Mouse (Mus musculus): ENCODE data around the gene Usp43.
A peak's percentile ranks its signal among the peaks of the same experiment; 100 is the strongest.

The Usp43 gene

GRCm38 (mm10) chr11:67921827-67922754 lies at the start of gene Usp43:
TSS of gene Usp43 (minus strand) at chr11:67922153.
- DNase-seq: peak; percentile 91

DNA sequence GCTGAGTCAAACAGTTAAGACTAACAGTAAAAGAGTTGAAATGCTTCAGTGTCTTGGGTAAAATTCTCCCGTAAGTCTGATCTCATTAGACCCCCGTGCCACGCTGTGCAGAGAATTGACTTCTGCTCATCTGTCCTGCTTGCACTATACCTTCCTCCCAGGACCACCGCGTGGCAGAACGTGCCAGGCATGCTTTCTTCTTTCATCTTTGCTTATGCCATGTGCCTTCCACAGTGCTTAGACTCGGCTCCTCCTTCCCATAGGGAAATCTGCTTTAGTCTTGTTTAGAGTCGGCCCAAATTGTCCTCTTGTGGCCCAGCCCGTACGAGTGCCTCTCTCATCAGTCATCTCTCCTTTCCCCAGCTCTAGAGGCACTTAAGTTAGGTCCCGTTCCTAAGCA lies 45.9 kb upstream of the Usp43 start:
- DNase-seq: no peak

- peak; percentile 97 for DNase-seq
Measured at GRCm38 (mm10) chr11:67965905-67966878, 44.2 kb upstream of the Usp43 start, which contains the start of gene Stx8. TSS of gene Stx8 (plus strand) at chr11:67966193.

DNA sequence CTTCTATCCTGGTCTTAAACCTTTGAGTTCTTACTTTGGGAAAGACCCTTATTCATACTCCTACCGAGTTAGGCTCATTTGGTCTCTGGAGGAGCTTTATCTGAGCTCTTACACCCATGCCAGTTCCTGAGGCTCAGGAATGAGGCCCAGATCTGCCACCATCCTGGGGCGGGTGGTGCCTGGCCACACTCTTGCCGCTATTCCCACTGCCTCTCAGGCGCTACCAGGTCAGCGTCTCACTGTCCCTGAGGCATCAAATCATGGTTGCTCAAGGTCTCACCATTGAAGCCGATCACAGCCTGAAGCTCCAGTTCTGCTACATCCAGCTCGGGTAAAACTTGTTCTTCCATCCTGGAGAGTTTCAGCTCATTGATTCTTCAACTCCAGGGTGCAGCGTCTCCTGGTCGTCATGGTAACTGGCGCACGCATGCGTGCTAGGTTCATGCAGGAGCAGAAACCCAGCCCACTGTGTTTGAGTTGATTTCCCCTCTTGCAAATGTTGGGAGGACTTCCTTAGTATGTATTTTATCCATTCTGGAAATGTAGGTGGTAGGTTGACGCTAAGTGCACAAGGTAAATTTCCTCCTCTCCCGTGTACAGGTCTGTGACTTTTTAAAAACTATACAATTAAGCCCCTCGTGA lies 43.4 kb upstream of the Usp43 start, which contains the start of gene Cfap52:
Cfap52 (minus strand) TSS at position 410 of the 642 bp plus-strand sequence.
- DNase-seq: peak; percentile 90

DNA sequence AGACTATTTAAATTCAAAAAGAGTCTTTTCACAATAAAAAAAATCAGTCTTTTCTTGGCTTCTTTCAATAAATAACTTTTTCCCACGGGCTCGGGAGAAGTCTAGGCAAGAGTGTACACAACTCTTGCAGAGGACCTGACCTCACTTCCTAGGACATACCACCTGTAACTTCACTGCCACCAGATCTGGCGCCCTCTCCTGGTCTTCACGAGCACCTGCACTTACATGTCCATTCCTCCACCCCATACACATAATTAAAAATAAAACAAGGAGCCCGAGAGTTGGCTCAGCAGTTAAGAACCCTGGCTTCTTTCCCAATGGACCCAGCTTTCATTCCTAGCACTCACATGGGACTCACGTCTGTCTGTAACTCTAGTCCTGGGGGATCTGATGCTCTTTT lies 42.2 kb upstream of the Usp43 start:
- DNase-seq: no peak

- no peak for DNase-seq
Measured at GRCm38 (mm10) chr11:67954413-67954812, 32.5 kb upstream of the Usp43 start.

- no peak for DNase-seq
Measured at GRCm38 (mm10) chr11:67953604-67954003, 31.7 kb upstream of the Usp43 start.

DNA sequence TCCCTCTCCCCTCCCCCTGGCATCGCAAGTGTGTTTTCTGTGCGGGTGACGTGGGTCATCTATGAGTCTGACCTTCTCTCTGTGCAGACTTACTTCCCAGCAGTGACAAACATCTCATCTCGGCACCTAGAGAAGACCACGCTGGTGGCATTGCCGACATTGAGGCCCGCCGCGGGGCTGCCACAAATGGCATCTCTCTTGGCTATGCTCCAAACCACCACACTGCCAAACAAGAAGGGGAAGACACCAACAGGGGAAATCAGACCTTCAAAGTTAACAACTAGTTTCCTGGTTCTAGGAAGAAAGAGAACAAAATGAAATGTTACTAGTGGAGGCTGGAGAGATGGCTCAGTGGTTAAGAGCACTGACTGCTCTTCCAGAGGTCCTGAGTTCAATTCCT lies 27.5 kb upstream of the Usp43 start:
- DNase-seq: no peak

GRCm38 (mm10) chr11:67948229-67948628 lies 26.3 kb upstream of the Usp43 start:
- DNase-seq: no peak

DNA sequence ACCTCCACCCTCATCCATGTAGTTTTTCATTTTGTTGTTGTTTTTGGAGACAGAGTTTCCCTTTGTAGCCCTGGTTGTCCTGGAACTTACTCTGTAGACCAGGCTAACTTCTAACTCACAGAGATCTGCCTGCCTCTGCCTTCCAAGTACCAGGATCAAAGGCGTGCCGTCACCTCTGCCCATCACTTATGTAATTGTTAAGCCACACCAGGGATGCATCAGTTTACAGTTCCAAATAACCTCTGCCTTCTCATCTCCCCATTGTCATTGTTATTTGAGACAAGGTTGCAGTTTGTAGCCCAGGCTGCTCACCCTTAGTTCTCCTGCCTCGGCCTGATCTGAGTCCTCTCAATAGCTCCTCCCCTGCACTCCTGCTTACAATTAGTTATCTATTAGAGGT lies 10.2 kb upstream of the Usp43 start:
- DNase-seq: no peak

- DNase-seq: no peak
Measured at GRCm38 (mm10) chr11:67926348-67927055, 4.5 kb upstream of the Usp43 start.

- no peak for DNase-seq
Measured at GRCm38 (mm10) chr11:67925000-67925399, 3.0 kb upstream of the Usp43 start.

DNA sequence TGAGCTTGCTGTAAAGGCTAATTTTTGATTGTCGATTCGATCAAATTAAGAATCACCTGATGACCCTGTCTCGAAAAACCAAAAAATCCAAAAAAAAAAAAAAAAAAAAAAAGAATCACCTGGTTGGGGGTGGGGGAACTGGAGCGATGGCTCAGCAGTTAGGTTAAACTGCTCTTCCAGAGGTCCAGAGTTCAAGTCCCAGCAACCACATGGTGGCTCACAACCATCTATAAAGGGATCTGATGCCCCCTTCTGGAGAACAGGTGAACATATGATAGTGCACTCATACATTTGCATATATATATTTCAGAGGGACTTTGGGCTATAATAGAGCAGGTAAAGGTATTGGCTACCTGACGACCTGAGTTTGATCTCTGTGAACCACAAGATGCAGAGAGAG lies 1.8 kb upstream of the Usp43 start:
- no peak for DNase-seq

DNA sequence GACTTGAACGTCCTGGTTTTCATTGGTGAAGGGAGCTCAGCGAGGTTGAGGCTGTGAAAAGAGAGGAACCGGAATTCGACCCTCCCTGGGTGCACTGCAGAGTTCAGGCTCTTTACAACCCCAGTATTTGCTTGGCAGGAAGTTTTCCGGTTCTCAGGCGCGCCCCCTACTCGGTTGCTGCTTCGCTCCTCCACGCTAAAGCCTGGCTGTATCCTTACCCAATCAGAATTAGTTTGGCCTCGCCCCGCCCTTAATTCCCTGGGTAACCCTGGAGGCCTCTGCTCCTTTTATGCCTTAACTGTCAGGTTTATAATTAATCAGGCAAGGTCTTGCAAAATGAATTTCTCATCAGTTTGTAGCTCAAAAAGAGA lies 787 bp upstream of the Usp43 start:
- peak; percentile 90 for DNase-seq

DNA sequence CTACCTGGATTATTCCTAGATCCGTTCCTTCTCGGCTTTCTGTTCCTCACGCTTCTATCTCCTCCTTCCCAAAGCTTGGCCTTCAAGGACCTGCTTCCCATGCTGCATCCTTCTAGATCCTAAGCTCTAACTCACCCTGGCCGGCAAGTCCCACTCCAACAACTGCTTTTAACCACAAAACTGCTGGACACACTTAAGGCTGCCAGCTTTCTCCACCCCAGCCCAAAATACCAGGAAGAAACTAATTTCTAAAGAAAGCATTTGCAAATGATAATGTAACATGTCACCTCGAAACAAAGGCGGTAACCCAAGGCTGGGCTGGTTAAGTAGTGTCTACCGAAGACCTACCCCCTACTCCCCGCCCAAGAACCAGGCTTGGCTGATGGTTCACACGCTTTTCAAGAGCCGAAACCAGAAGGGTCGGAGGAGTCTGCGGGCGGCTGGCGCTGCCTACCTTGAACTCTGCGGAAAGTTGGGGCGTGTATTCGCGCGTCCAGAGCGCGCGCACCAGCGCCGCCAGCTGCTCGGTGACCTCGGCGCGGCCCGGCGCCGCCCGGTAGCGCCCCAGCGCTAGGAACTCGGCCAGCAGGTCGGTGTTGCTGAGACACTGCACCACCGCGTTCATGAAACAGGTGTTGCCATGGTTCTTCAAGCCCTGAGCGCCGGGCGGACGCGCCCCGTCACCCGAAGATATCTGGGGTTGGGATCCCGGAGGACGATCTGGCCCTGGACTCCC lies 694 bp downstream of the Usp43 start:
- peak; percentile 65 for DNase-seq

DNA sequence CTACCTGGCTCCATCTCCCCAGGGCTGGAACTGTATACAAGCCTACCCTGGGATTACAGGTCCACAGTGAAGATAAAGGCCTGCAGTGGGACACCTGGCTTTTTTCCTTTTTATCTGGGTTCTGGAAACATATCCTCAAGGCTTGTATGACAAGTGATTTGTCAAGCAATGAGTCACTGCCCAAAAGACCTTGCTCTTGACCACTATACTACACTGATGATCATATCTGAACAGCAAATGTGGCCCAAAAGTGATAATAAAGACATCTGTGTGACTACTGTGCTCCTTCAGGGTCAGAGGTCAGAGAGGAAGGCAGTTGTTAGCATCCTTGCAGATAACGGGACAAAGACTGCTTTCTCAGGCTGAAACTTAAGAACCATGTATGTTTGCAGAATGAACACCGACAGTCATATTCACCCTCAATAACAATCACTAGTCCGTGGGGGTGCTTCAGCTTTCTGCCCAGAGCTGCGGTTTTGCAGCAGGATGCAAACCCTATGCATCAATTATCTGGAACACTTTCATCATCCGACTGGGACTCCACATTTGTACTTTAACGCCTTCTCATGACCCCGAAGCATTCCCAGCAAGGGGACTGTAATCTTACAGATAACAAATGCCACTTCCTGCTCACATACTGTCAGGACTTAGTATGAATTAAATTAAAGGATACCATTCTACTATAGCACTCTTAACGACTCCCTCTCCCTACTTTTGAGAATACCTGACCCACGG lies 1.6 kb downstream of the Usp43 start:
- no peak for DNase-seq

DNA sequence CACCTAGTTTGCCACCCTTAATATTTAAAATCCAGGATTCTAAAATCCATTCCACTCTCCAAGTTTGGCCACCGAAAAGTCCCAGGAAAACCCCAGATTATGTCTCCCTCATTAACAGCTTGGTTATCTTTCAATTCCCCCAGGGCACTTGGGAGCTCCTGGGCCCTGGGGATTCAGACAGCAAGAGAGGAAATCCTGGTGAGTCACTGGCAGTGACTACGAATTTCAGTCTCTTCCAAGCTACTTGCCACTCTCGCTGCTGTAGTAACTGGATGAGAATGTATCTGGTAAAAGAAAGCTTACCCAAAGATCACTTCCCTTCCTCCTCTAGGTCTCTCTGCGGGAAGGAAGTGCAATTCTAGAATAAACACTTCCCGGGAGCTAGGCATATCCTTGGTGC lies 2.4 kb downstream of the Usp43 start:
- no peak for DNase-seq

- DNase-seq: peak; percentile 13
Measured at GRCm38 (mm10) chr11:67917126-67917525, 4.8 kb downstream of the Usp43 start.

DNA sequence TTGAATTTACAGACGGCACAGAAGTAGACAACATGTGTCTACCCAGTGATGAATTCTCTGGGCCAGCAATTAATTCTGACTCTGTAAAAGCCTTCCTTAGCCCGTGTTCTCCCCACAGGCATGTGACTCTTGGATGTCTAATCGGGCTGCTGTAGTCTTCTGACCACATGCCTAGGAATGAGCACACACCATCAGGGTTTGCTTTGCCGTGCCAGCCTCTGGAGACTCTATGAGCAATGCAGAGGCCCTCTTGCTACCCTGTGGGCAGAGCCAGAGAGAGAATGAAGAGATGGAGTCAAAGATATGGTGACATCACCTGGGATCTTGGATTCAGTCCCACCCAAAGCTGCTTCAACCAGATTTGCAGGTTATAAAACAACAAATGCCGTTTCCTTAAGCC lies 10.9 kb downstream of the Usp43 start:
- DNase-seq: no peak

DNA sequence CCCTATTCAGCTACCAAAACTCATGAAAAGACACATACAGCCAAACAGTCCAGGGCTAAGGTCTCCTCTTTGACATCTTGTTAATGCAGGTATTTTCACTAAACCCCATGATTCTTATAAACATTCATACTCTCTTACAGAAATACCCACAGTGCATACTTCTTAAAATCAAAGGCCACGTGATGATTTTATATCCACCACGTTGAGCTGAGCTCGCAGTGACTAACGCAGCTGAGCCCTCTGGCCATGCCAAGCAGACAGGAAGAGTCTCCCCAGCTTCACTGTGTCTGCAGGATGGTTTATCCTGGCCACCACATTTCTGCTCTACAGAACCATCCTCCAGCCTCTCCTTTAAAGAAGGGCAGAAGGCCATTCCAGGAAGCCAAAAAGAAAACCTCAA lies 18.2 kb downstream of the Usp43 start:
- no peak for DNase-seq

DNA sequence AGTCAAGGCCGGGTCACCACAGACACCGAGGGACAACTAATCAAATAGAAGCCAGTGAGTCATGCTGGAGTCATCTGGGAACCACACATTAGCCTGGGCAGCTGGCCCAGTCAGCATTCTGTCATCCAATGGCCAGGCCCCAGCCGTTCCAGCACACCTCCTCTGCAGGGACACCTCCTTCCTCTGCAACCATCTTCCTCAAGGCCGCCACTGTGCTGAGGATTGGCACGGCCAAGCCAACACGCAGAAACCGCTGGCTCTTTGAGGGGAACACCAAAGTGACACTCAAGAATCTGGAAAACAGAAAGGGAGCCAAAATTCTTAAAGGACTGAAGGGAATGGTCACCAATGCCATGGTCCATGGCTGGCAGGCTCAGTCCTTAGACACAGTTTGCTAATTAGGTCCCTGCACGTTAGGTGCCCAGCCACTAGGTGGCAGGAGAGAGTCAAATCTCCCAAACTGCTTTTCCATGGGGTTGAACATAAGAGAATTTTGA lies 24.8 kb downstream of the Usp43 start:
- DNase-seq: peak; percentile 85
